Mouse (Mus musculus) testis, adult 2 months (tissue): Measurements from ENCODE around the gene Layn.

Experiments used
- CTCF ChIP-seq: fragments of 200-500 bp; IDR thresholded peaks from 2 replicates; pipeline ENCODE4 v1.5.1; 2012; ENCODE audit warnings: low read depth, mild to moderate bottlenecking, inconsistent platforms, low read length, moderate library complexity; ENCODE audit not compliant: control insufficient read depth, insufficient read depth, insufficient replicate concordance
- POLR2A ChIP-seq: fragments of 200-500 bp; IDR thresholded peaks from 2 replicates; pipeline ENCODE4 v1.6.1; 2012; ENCODE audit warnings: low read depth, mild to moderate bottlenecking, inconsistent platforms, low read length, moderate library complexity; ENCODE audit not compliant: control insufficient read depth

DNA sequence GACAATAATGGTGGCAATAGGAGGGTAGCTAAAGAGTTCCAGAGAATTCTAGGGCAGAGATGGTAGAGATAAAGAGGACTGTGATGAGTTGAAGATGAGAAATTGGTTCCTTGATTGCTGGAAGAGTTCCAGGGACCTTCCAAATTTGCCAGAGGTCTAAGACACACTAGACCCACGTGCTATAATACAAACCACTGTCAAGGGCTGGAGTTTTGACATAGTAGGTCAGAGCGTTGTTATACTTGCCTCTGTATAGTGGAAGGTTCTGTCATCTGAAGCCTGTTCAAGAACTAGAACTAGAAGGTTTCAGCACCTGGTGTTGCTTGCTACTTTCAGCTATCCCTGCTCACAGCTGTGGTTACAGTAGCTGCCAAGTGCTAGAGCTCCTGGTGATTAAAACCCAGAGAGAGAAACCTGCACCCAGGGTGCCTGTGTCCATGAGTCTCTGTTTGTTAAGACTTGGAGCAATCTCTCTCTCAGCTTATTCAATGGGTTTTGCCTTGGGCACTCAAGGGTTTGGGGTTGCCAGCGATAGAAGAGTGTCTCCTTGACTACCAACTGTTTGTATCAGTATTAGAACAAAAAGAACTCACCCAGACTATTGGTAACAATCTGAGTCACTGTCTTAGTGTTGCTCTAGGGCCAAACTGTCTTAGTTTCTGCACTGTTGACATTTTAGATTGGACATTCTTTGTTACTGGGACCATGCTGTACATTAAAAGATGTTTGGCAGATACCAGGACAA, 43.9 kb downstream of the Layn start:
- no peak for TF ChIP-seq CTCF
- no peak for TF ChIP-seq POLR2A
